Mouse (Mus musculus) C2C12 (cell line): ENCODE data around the gene Pcsk5.

ENCODE experiments used
- CEBPB ChIP-seq: IDR thresholded peaks from one replicate; pipeline ENCODE4 v1.6.1; 2011; ENCODE audit warnings: low read depth, mild to moderate bottlenecking, control low read depth, moderate library complexity
- CTCF ChIP-seq: IDR thresholded peaks from one replicate; pipeline ENCODE4 v1.5.1; 2011; ENCODE audit not compliant: control insufficient read depth, insufficient read depth, insufficient read length
- MAX ChIP-seq: IDR thresholded peaks from one replicate; pipeline ENCODE4 v1.6.1; 2011; ENCODE audit warnings: mild to moderate bottlenecking, control low read depth
- USF1 ChIP-seq: IDR thresholded peaks from one replicate; pipeline ENCODE4 v1.6.1; 2011; ENCODE audit warnings: low read depth, mild to moderate bottlenecking, control low read depth, moderate library complexity

DNA sequence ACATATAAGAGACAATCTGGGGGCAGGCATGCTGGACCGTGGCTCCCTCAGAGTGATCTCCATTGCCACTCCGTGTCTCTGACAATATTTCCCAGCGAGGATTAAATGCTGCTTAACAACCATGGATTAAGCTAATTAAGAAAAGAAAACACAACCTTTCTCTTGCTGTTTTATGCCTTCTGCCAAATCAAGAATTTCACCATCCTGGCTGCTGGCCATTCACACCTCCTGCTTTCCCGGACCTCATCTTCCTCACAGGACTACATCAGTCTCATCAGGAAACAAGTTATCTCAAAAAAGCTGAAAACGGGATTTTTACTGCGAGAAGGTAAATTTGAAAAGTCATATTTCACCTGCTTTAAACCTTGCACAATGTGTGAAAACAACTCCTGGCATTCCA is 175.2 kb downstream of the Pcsk5 start:
- no peak for TF ChIP-seq CTCF
- no peak for TF ChIP-seq MAX
- TF ChIP-seq CEBPB: no peak
- TF ChIP-seq USF1: no peak
